Mouse (Mus musculus) liver, embryonic 11.5 days (tissue): ENCODE measurements around the gene Pkdcc. TPM values are rescaled to one million over a fixed set of nuclear protein-coding genes. Genes with fewer than 3 reads are reported as not detected.
A peak's percentile ranks its signal among the peaks of the same experiment; 100 is the strongest.

Experiments
- ATAC-seq: fragments of 200-750 bp; cut with Nextera tagmentation; replicated peaks from 2 replicates; pipeline ENCODE4 v1.8.0; 2017; ENCODE audit warnings: moderate number of reproducible peaks, mild to moderate bottlenecking, moderate TSS enrichment, moderate library complexity; ENCODE audit not compliant: low FRiP score
- DNase-seq: peaks from one replicate; pipeline ENCODE4 v3.0.0-alpha.2; 2017; ENCODE audit warnings: low spot score
- H3K27ac ChIP-seq: fragments of 300-500 bp; sonication (generic); 2 replicates; pipeline ENCODE4 v1.5.1; 2014; ENCODE audit warnings: mild to moderate bottlenecking, low read depth, low read length, control low read depth
- H3K27me3 ChIP-seq: fragments of 300-500 bp; sonication (generic); replicated peaks from 2 replicates; pipeline ENCODE4 v1.6.1; 2014; ENCODE audit warnings: low read length, mixed read lengths; ENCODE audit not compliant: control insufficient read depth, insufficient read depth
- H3K36me3 ChIP-seq: fragments of 300-500 bp; sonication (generic); 2 replicates; pipeline ENCODE4 v1.6.1; 2014; ENCODE audit warnings: mild to moderate bottlenecking, low read length, moderate library complexity, mixed read lengths; ENCODE audit not compliant: control insufficient read depth, insufficient read depth
- H3K4me1 ChIP-seq: fragments of 300-500 bp; sonication (generic); replicated peaks from 2 replicates; pipeline ENCODE4 v1.6.1; 2014; ENCODE audit warnings: low read length, mixed read lengths; ENCODE audit not compliant: control insufficient read depth, insufficient read depth
- H3K4me2 ChIP-seq: fragments of 300-500 bp; sonication (generic); 2 replicates; pipeline ENCODE4 v1.6.1; 2014; ENCODE audit warnings: mild to moderate bottlenecking, control low read depth, moderate library complexity
- H3K4me3 ChIP-seq: fragments of 300-500 bp; sonication (generic); 2 replicates; pipeline ENCODE4 v1.5.1; 2014; ENCODE audit warnings: low read depth, low read length, control low read depth
- H3K9ac ChIP-seq: fragments of 300-500 bp; sonication (generic); 2 replicates; pipeline ENCODE4 v1.6.1; 2014; ENCODE audit warnings: low read depth, low read length, control low read depth
- H3K9me3 ChIP-seq: fragments of 300-500 bp; sonication (generic); 2 replicates; pipeline ENCODE4 v1.6.1; 2016; ENCODE audit warnings: low read length, inconsistent platforms, mixed read lengths; ENCODE audit not compliant: control insufficient read depth
- WGBS: fragments of 180-500 bp; shearing (Covaris S2); extraction: QIAGEN DNeasy Blood & Tissue Kit; methylation state at CpG from one replicate; pipeline ENCODE4 v1.1.7; 2014; 5-methylcytosine and 5-hydroxymethylcytosine counted together
- polyA plus RNA-seq: library from polyadenylated mRNA; unstranded; fragments of >200 nt; fragmentation: Nextera tagmentation; extraction: Ambion mirVana; gene quantifications from 2 replicates; pipeline ENCODE4 v1.2.1, GENCODE M21; 2014

The Pkdcc gene
- polyA plus RNA-seq, 1 experiment from 2014 or later: 19.4 TPM

DNA sequence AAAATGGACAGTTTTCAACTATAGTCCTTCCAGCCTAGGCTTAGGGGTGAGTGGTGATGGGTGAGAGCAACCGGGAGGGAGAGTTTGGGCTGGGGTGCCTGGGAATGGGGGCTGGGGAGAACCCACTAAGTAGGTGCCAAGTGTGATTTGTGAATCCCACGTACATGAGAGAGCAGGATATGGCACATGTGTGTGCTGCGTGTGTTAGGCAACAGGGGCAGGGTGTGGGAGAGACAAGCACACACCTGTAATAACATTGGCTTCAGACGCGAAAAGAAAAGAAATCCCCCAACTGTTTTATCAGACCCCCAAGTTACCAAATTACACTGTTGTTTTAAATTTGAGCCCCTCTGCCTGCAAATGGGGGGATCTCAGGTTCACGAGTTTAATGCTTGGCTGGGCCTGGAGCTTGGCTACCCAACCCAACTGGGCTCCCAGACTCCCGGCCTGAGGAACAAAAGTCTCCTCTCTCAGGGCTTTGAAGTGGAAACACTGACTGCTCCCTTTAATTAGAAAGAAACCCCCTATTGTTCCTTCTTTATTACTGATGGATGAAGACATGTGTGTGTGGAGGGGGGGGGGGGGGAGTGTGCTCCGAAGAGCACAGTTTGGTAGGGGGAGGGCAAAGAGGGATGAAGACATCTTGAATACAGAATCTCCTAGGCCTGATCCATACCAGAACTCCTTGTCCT lies 11.3 kb upstream of the Pkdcc start:
- no peak overlapping the region for H3K4me3 ChIP-seq
- H3K9ac ChIP-seq: no peak overlapping the region
- no peaks in the 10 kb centered on the region for H3K9me3 ChIP-seq
- H3K4me1 ChIP-seq: 0 out of 2 replicates have a peak, but pooled peaks cover 10% of the 10 kb centered on the region
- DNase-seq: no peak
- WGBS: 50% methylated on average over 8 of the region's 8 CpGs
- H3K27ac ChIP-seq: no peak overlapping the region
- ATAC-seq: no peak
- no peaks in the 10 kb centered on the region for H3K36me3 ChIP-seq
- H3K27me3 ChIP-seq: no peaks in the 10 kb centered on the region
- H3K4me2 ChIP-seq: no peak overlapping the region

DNA sequence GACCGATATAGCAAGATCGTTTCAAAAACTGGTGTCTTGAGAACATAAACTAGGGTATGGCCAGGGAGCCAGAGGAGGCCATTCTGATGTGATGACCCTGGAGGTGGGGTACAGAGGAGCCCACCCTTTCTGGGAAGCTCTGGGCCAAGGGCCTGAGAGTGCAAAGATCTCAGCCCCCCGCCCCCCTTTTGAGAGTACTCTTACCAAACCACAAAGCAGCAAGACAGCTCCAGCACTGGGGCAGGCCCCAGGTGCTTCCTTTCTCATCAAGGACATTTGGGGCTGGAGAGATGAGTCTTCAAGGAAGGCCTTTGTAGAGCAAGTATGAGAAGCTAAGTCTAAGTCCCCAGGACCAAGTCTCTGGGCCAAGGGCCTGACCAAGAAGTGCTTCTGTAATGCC lies 7.8 kb upstream of the Pkdcc start:
- Histone ChIP-seq H3K9ac (no peak overlapping the region), H3K27ac (no peak overlapping the region), H3K9me3 (no peaks in the 10 kb centered on the region), H3K4me3 (no peak overlapping the region), H3K36me3 (no peaks in the 10 kb centered on the region), H3K27me3 (no peaks in the 10 kb centered on the region), H3K4me2 (no peak overlapping the region), H3K4me1 (0 out of 2 replicates have a peak, but pooled peaks cover 4% of the 10 kb centered on the region)
- DNase-seq (no peak), ATAC-seq (no peak)
- WGBS: 82% methylated on average over 3 of the region's 3 CpGs

DNA sequence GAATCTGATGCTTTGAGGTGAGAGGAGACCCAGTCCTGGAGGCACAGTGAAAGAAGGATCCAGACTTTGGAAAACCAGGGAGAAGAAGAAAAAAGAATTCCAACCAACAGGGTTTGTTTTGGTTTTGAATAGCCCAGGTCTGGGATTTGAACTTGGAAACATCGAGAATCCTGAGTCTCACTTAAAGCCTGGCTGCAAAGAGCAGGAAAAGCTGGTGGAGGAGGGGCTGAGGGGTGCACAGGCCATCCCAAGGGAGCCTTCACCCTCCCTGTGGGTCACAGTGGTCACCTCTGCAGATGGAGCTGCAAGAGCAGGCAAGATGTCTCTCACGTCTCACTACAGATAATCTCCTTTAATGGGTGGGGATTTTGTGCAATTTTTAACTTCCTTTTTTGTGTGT lies 6.6 kb upstream of the Pkdcc start:
- DNase-seq: no peak

GRCm38 (mm10) chr17:83210531-83210930 lies 4.6 kb upstream of the Pkdcc start:
- Histone ChIP-seq H3K9ac (no peak overlapping the region), H3K4me2 (no peak overlapping the region), H3K9me3 (no peaks in the 10 kb centered on the region), H3K4me1 (peaks cover 10% of the 10 kb centered on the region), H3K27me3 (peaks cover 17% of the 10 kb centered on the region), H3K27ac (no peak overlapping the region), H3K4me3 (no peak overlapping the region), H3K36me3 (no peaks in the 10 kb centered on the region)
- WGBS: 64% methylated on average over 5 of the region's 5 CpGs
- ATAC-seq: no peak
- DNase-seq: no peak

More for the DNA sequence above, 6.6 kb upstream of the Pkdcc start:
- ATAC-seq: no peak
- H3K27ac ChIP-seq: no peak overlapping the region
- no peaks in the 10 kb centered on the region for H3K9me3 ChIP-seq
- no peak overlapping the region for H3K9ac ChIP-seq
- H3K36me3 ChIP-seq: no peaks in the 10 kb centered on the region
- H3K27me3 ChIP-seq: no peaks in the 10 kb centered on the region
- 46% methylated on average over 2 of the region's 2 CpGs for WGBS
- peaks cover 4% of the 10 kb centered on the region for H3K4me1 ChIP-seq
- H3K4me2 ChIP-seq: no peak overlapping the region
- H3K4me3 ChIP-seq: no peak overlapping the region

GRCm38 (mm10) chr17:83211196-83211595 lies 3.9 kb upstream of the Pkdcc start:
- H3K27me3 ChIP-seq: peaks cover 24% of the 10 kb centered on the region
- H3K4me2 ChIP-seq: no peak overlapping the region
- peaks cover 10% of the 10 kb centered on the region for H3K4me1 ChIP-seq
- 86% methylated on average over 10 of the region's 10 CpGs for WGBS
- H3K4me3 ChIP-seq: no peak overlapping the region
- no peak overlapping the region for H3K27ac ChIP-seq
- H3K9ac ChIP-seq: no peak overlapping the region
- no peaks in the 10 kb centered on the region for H3K9me3 ChIP-seq
- no peaks in the 10 kb centered on the region for H3K36me3 ChIP-seq
- DNase-seq (no peak), ATAC-seq (no peak)

DNA sequence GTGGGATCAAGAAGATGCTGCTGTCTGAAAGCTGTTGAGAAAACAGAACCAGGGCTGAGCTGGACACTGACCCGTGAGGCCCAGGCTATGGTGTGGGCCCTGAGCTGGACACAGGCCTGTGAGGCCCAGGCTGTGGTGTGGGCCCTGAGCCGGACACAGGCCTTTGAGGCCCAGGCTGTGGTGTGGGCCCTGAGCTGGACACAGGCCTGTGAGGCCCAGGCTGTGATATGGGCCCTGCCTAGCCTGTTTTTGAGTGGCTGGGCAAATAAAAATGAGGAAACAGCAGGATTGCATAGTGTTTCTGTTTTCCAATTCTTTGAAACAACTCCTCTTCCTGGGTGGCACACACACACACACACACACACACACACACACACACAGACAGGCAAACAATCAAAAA lies 2.7 kb upstream of the Pkdcc start:
- no peak overlapping the region for H3K9ac ChIP-seq
- no peaks in the 10 kb centered on the region for H3K9me3 ChIP-seq
- peaks cover 29% of the 10 kb centered on the region for H3K27me3 ChIP-seq
- DNase-seq (no peak), ATAC-seq (no peak)
- peak overlapping the region; percentile 52; the same call in 1 of the 2 replicates for H3K27ac ChIP-seq
- WGBS: 59% methylated on average over 2 of the region's 2 CpGs
- H3K4me1 ChIP-seq: peaks cover 10% of the 10 kb centered on the region
- H3K4me2 ChIP-seq: no peak overlapping the region
- H3K36me3 ChIP-seq: no peaks in the 10 kb centered on the region
- H3K4me3 ChIP-seq: no peak overlapping the region

DNA sequence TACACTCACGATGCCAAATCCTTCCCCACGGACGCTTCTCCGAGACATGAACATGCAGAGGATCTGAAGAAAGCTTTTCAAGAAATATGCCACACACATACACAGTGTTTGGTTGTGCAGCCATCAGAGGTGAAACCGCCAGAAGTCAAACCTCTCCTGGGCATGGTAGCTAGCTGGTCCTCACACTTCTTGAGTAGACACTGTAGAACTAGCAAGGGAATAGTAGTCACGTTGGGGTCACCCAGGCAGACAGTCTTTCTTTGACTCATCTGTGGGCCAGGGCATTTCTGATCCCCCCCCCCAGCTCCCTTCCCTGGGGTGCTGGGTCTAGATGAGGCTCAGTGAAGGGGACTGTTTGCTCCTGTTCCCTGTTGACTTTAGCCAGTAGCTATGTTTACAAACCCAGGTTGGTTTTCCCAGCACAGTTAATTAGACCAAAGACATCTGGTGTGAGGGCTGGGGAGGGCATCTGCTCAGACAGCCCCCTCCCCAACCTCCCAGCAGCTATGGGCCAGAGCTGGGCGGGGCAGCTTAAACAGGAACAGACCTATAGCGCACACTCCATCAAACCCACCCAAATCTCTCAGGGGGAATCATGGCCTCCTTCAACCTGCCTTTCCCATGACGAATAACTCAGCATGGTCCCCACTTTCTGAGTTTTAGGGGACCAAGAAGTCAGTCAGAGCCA lies 1.7 kb upstream of the Pkdcc start:
- H3K27ac ChIP-seq: peak overlapping the region; percentile 89
- DNase-seq (no peak), ATAC-seq (peak; percentile 16)
- H3K27me3 ChIP-seq: peaks cover 29% of the 10 kb centered on the region
- no peaks in the 10 kb centered on the region for H3K9me3 ChIP-seq
- H3K36me3 ChIP-seq: no peaks in the 10 kb centered on the region
- peak overlapping the region; percentile 81; the same call in 1 of the 2 replicates for H3K9ac ChIP-seq
- H3K4me1 ChIP-seq: peaks cover 12% of the 10 kb centered on the region
- H3K4me3 ChIP-seq: peak overlapping the region; percentile 78
- H3K4me2 ChIP-seq: peak overlapping the region; percentile 83
- WGBS: 50% methylated on average over 9 of the region's 9 CpGs

DNA sequence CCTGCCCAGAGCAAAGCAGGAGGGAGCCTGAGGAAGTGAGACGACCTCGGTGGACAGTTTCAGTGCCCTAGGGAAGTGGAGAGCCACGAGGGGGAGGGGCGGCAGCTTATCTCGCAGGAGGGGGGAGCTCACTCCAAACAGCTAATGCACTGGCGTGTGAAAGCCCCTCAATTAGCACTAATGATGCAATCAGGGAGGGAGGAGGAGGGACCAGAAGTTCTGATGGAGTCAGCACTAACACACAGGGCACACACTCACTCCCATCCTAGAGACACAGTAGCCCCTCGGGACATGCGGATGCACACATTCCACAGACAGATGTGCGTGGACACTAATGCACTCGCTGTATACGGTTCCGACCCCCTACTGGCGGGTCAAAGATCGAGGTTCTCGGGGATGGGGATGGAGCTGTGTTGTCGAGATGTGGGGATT lies 915 bp upstream of the Pkdcc start:
- Histone ChIP-seq H3K4me1 (peaks cover 17% of the 10 kb centered on the region), H3K4me2 (peak overlapping the region; percentile 83), H3K36me3 (no peaks in the 10 kb centered on the region; the same call in 1 of the 2 replicates), H3K27ac (peak overlapping the region; percentile 89), H3K27me3 (peaks cover 29% of the 10 kb centered on the region), H3K4me3 (peak overlapping the region; percentile 78), H3K9ac (peak overlapping the region; percentile 81), H3K9me3 (no peaks in the 10 kb centered on the region)
- DNase-seq (peak; percentile 67), ATAC-seq (peak; percentile 36; the same call in 1 of the 2 replicates)
- WGBS: under 1% methylated on average over 16 of the region's 16 CpGs
